Mouse (Mus musculus): ENCODE measurements around the gene Atad5. TPM values are rescaled to one million over a fixed set of nuclear protein-coding genes. Genes with fewer than 3 reads are reported as not detected.

Atad5 gene
- polyA plus RNA-seq, 1 experiment from 2014 or later = 17.7 TPM

GRCm38 (mm10) chr11:80090555-80091164 lies 1.5 kb downstream of the Atad5 start:
- no peaks in the 10 kb centered on the region for H3K9me3 ChIP-seq (ENCODE audit: control insufficient read depth, low read length)
- no peaks in the 10 kb centered on the region for H3K27me3 ChIP-seq (ENCODE audit: control insufficient read depth, insufficient read depth, low read length)
- DNase-seq (ENCODE audit: low spot score) = no peak
- WGBS = 66% methylated on average over 3 of the region's 3 CpGs
- peak overlapping the region; percentile 84; the same call in 1 of the 2 replicates for H3K4me2 ChIP-seq (replicated peaks; ENCODE audit: low read depth, low read length)
- H3K4me3 ChIP-seq (ENCODE audit: low read depth, low read length) = peak overlapping the region; percentile 90
- no peaks in the 10 kb centered on the region for H3K4me1 ChIP-seq (replicated peaks; ENCODE audit: control insufficient read depth, insufficient read depth, low read length)
- no peak for ATAC-seq (ENCODE audit: low FRiP score)
- no peak overlapping the region for H3K9ac ChIP-seq (ENCODE audit: low read depth, low read length)
- no peak overlapping the region for H3K27ac ChIP-seq (ENCODE audit: low read depth, low read length)
- no peaks in the 10 kb centered on the region for H3K36me3 ChIP-seq (ENCODE audit: control insufficient read depth, insufficient read depth, low read length)

- H3K4me3 ChIP-seq (ENCODE audit: low read depth, low read length) = no peak overlapping the region
Observed at GRCm38 (mm10) chr11:80098444-80099056, 9.3 kb downstream of the Atad5 start.

GRCm38 (mm10) chr11:80101298-80101697 lies 12.1 kb downstream of the Atad5 start:
- no peak overlapping the region for H3K9ac ChIP-seq (ENCODE audit: low read depth, low read length)
- H3K36me3 ChIP-seq (ENCODE audit: control insufficient read depth, insufficient read depth, low read length) = no peaks in the 10 kb centered on the region
- ATAC-seq (ENCODE audit: low FRiP score) = no peak
- H3K4me1 ChIP-seq (replicated peaks; ENCODE audit: control insufficient read depth, insufficient read depth, low read length) = no peaks in the 10 kb centered on the region
- H3K27ac ChIP-seq (ENCODE audit: low read depth, low read length) = no peak overlapping the region
- no peak for DNase-seq (ENCODE audit: low spot score)
- H3K27me3 ChIP-seq (ENCODE audit: control insufficient read depth, insufficient read depth, low read length) = no peaks in the 10 kb centered on the region
- no peak overlapping the region for H3K4me3 ChIP-seq (ENCODE audit: low read depth, low read length)
- no peaks in the 10 kb centered on the region for H3K9me3 ChIP-seq (ENCODE audit: control insufficient read depth, low read length)
- H3K4me2 ChIP-seq (replicated peaks; ENCODE audit: low read depth, low read length) = no peak overlapping the region
- 94% methylated on average over 6 of the region's 6 CpGs for WGBS

More at GRCm38 (mm10) chr11:80098444-80099056, 9.3 kb downstream of the Atad5 start:
- H3K4me1 ChIP-seq (replicated peaks; ENCODE audit: control insufficient read depth, insufficient read depth, low read length) = no peaks in the 10 kb centered on the region
- H3K4me2 ChIP-seq (replicated peaks; ENCODE audit: low read depth, low read length) = no peak overlapping the region
- ATAC-seq (ENCODE audit: low FRiP score) (no peak), DNase-seq (ENCODE audit: low spot score) (no peak)
- no peak overlapping the region for H3K9ac ChIP-seq (ENCODE audit: low read depth, low read length)
- no peaks in the 10 kb centered on the region for H3K36me3 ChIP-seq (ENCODE audit: control insufficient read depth, insufficient read depth, low read length)
- no peaks in the 10 kb centered on the region for H3K9me3 ChIP-seq (ENCODE audit: control insufficient read depth, low read length)
- no peaks in the 10 kb centered on the region for H3K27me3 ChIP-seq (ENCODE audit: control insufficient read depth, insufficient read depth, low read length)
- no peak overlapping the region for H3K27ac ChIP-seq (ENCODE audit: low read depth, low read length)
- WGBS = 91% methylated on average over 3 of the region's 3 CpGs

- 90% methylated on average over 1 of the region's 1 CpGs for WGBS
Observed at GRCm38 (mm10) chr11:80104407-80104806, 15.2 kb downstream of the Atad5 start.

GRCm38 (mm10) chr11:80116411-80116810 lies 27.2 kb downstream of the Atad5 start:
- WGBS = 97% methylated on average over 1 of the region's 1 CpGs
- Histone ChIP-seq H3K4me3 (ENCODE audit: low read depth, low read length) (no peak overlapping the region), H3K9me3 (ENCODE audit: control insufficient read depth, low read length) (no peaks in the 10 kb centered on the region), H3K4me2 (replicated peaks; ENCODE audit: low read depth, low read length) (no peak overlapping the region), H3K27me3 (ENCODE audit: control insufficient read depth, insufficient read depth, low read length) (no peaks in the 10 kb centered on the region), H3K36me3 (ENCODE audit: control insufficient read depth, insufficient read depth, low read length) (peaks cover 3% of the 10 kb centered on the region; the same call in 1 of the 2 replicates), H3K27ac (ENCODE audit: low read depth, low read length) (no peak overlapping the region), H3K9ac (ENCODE audit: low read depth, low read length) (no peak overlapping the region), H3K4me1 (replicated peaks; ENCODE audit: control insufficient read depth, insufficient read depth, low read length) (no peaks in the 10 kb centered on the region)
- DNase-seq (ENCODE audit: low spot score) (no peak), ATAC-seq (ENCODE audit: low FRiP score) (no peak)

More at GRCm38 (mm10) chr11:80104407-80104806, 15.2 kb downstream of the Atad5 start:
- no peaks in the 10 kb centered on the region for H3K9me3 ChIP-seq (ENCODE audit: control insufficient read depth, low read length)
- H3K4me1 ChIP-seq (replicated peaks; ENCODE audit: control insufficient read depth, insufficient read depth, low read length) = no peaks in the 10 kb centered on the region
- H3K27me3 ChIP-seq (ENCODE audit: control insufficient read depth, insufficient read depth, low read length) = no peaks in the 10 kb centered on the region
- ATAC-seq (ENCODE audit: low FRiP score) = no peak
- no peak overlapping the region for H3K27ac ChIP-seq (ENCODE audit: low read depth, low read length)
- no peak overlapping the region for H3K4me3 ChIP-seq (ENCODE audit: low read depth, low read length)
- H3K36me3 ChIP-seq (ENCODE audit: control insufficient read depth, insufficient read depth, low read length) = no peaks in the 10 kb centered on the region
- no peak for DNase-seq (ENCODE audit: low spot score)
- no peak overlapping the region for H3K4me2 ChIP-seq (replicated peaks; ENCODE audit: low read depth, low read length)
- no peak overlapping the region for H3K9ac ChIP-seq (ENCODE audit: low read depth, low read length)

- H3K9ac ChIP-seq (ENCODE audit: low read depth, low read length) = no peak overlapping the region
- ATAC-seq (ENCODE audit: low FRiP score) = no peak
- no peaks in the 10 kb centered on the region for H3K27me3 ChIP-seq (ENCODE audit: control insufficient read depth, insufficient read depth, low read length)
- DNase-seq (ENCODE audit: low spot score) = no peak
- H3K4me1 ChIP-seq (replicated peaks; ENCODE audit: control insufficient read depth, insufficient read depth, low read length) = no peaks in the 10 kb centered on the region
- H3K27ac ChIP-seq (ENCODE audit: low read depth, low read length) = no peak overlapping the region
- H3K9me3 ChIP-seq (ENCODE audit: control insufficient read depth, low read length) = no peaks in the 10 kb centered on the region
- H3K4me2 ChIP-seq (replicated peaks; ENCODE audit: low read depth, low read length) = no peak overlapping the region
- H3K36me3 ChIP-seq (ENCODE audit: control insufficient read depth, insufficient read depth, low read length) = 0 out of 2 replicates have a peak, but pooled peaks cover 2% of the 10 kb centered on the region
- H3K4me3 ChIP-seq (ENCODE audit: low read depth, low read length) = no peak overlapping the region
- 75% methylated on average over 1 of the region's 1 CpGs for WGBS
Observed at GRCm38 (mm10) chr11:80132050-80132449, 42.9 kb downstream of the Atad5 start.

- H3K4me1 ChIP-seq (replicated peaks; ENCODE audit: control insufficient read depth, insufficient read depth, low read length) = no peaks in the 10 kb centered on the region
- 82% methylated on average over 4 of the region's 4 CpGs for WGBS
- no peak overlapping the region for H3K4me3 ChIP-seq (ENCODE audit: low read depth, low read length)
- no peak for DNase-seq (ENCODE audit: low spot score)
- 0 out of 2 replicates have a peak, but pooled peaks cover 2% of the 10 kb centered on the region for H3K36me3 ChIP-seq (ENCODE audit: control insufficient read depth, insufficient read depth, low read length)
- no peak overlapping the region for H3K4me2 ChIP-seq (replicated peaks; ENCODE audit: low read depth, low read length)
- no peaks in the 10 kb centered on the region for H3K9me3 ChIP-seq (ENCODE audit: control insufficient read depth, low read length)
- no peaks in the 10 kb centered on the region for H3K27me3 ChIP-seq (ENCODE audit: control insufficient read depth, insufficient read depth, low read length)
- no peak overlapping the region for H3K9ac ChIP-seq (ENCODE audit: low read depth, low read length)
- ATAC-seq (ENCODE audit: low FRiP score) = no peak
- H3K27ac ChIP-seq (ENCODE audit: low read depth, low read length) = no peak overlapping the region
Observed at GRCm38 (mm10) chr11:80134744-80135143, 45.5 kb downstream of the Atad5 start.

GRCm38 (mm10) chr11:80135954-80136683 lies 46.9 kb downstream of the Atad5 start:
- Histone ChIP-seq H3K9ac (ENCODE audit: low read depth, low read length) (no peak overlapping the region), H3K36me3 (ENCODE audit: control insufficient read depth, insufficient read depth, low read length) (0 out of 2 replicates have a peak, but pooled peaks cover 2% of the 10 kb centered on the region), H3K4me3 (ENCODE audit: low read depth, low read length) (no peak overlapping the region), H3K27ac (ENCODE audit: low read depth, low read length) (no peak overlapping the region), H3K27me3 (ENCODE audit: control insufficient read depth, insufficient read depth, low read length) (no peaks in the 10 kb centered on the region), H3K4me2 (replicated peaks; ENCODE audit: low read depth, low read length) (no peak overlapping the region), H3K4me1 (replicated peaks; ENCODE audit: control insufficient read depth, insufficient read depth, low read length) (no peaks in the 10 kb centered on the region), H3K9me3 (ENCODE audit: control insufficient read depth, low read length) (no peaks in the 10 kb centered on the region)
- DNase-seq (ENCODE audit: low spot score) (no peak), ATAC-seq (ENCODE audit: low FRiP score) (no peak)
- WGBS = 92% methylated on average over 11 of the region's 11 CpGs
